Mouse (Mus musculus) embryonic facial prominence, embryonic 11.5 days (tissue): Measurements from ENCODE around the gene Fam83b. TPM values are rescaled to one million over a fixed set of nuclear protein-coding genes. Genes with fewer than 3 reads are reported as not detected.

Experiments
- polyA plus RNA-seq: library from polyadenylated mRNA; unstranded; fragments of >200 nt; fragmentation: Nextera tagmentation; extraction: Ambion mirVana; gene quantifications from 2 replicates; pipeline ENCODE4 v1.2.1, GENCODE M21; 2014

Gene Fam83b
- polyA plus RNA-seq, 1 experiment from 2014 or later = 1.7 TPM

Other genes starting within 250 kb of the Fam83b start
- gene Hcrtr2, start 243.3 kb downstream of the Fam83b start, polyA plus RNA-seq = 0.32 and 0.55 TPM in 2 replicates